Mouse (Mus musculus) erythroblast, embryonic 14.5 days (primary cell): ENCODE measurements around the gene Cd300lf.

Source experiments
- GATA1 ChIP-seq: IDR thresholded peaks from 2 replicates; pipeline ENCODE4 v1.6.1; 2012; ENCODE audit warnings: low read length, inconsistent platforms, mixed read lengths
- TAL1 ChIP-seq: IDR thresholded peaks from 3 replicates; pipeline ENCODE4 v1.6.1; 2012; ENCODE audit warnings: low read length, inconsistent platforms, mixed read lengths

- TF ChIP-seq GATA1 (no peak), TAL1 (no peak)
Measured at GRCm38 (mm10) chr11:115178766-115179165, 45.0 kb upstream of the Cd300lf start.
